Mouse (Mus musculus): Measurements from ENCODE around the gene Rfx8. TPM values are rescaled to one million over a fixed set of nuclear protein-coding genes. Genes with fewer than 3 reads are reported as not detected.

Rfx8 gene
- polyA plus RNA-seq, 1 experiment from 2014 or later: 0.40 TPM

DNA sequence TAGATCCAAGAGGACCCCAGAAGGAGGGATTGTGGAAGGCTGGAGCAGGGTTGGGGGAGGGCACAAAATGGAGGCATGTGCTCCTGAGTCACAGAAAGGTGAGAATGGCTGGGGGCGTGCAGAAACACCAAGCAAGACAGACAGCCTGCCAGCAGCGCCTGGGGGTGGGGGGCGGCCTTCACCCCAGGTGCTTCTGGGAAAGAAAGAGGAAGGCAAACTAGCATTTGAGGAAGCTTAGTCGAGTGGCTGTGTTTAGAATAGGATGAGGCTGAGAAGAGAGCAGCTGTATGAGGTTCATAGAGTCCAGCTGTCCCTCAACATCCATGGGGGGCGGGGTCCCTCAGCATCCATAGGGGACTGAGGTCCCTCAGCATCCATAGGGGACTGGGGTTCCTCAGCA, 12.0 kb downstream of the Rfx8 start:
- H3K4me2 ChIP-seq (ENCODE audit: low read depth, low read length): no peak overlapping the region
- H3K9me3 ChIP-seq (ENCODE audit: control insufficient read depth, low read length): no peaks in the 10 kb centered on the region
- H3K4me1 ChIP-seq (replicated peaks; ENCODE audit: control insufficient read depth, insufficient read depth, low read length): peaks cover 12% of the 10 kb centered on the region
- H3K4me3 ChIP-seq (ENCODE audit: low read length): no peak overlapping the region
- no peak overlapping the region for H3K27ac ChIP-seq (ENCODE audit: low read length)
- H3K9ac ChIP-seq (ENCODE audit: low read length): no peak overlapping the region
- no peak for ATAC-seq (ENCODE audit: low read depth)
- 80% methylated on average over 5 of the region's 5 CpGs for WGBS
- no peaks in the 10 kb centered on the region for H3K36me3 ChIP-seq (ENCODE audit: control insufficient read depth, insufficient read depth, low read length)
- no peaks in the 10 kb centered on the region for H3K27me3 ChIP-seq (ENCODE audit: control insufficient read depth, insufficient read depth, low read depth, low read length)

GRCm38 (mm10) chr1:39702216-39703046, 18.4 kb downstream of the Rfx8 start:
- Histone ChIP-seq H3K36me3 (ENCODE audit: control insufficient read depth, insufficient read depth, low read length) (no peaks in the 10 kb centered on the region), H3K27ac (ENCODE audit: low read length) (0 out of 2 replicates have a peak overlapping the region, but pooled peaks have one; percentile 12), H3K27me3 (ENCODE audit: control insufficient read depth, insufficient read depth, low read depth, low read length) (no peaks in the 10 kb centered on the region), H3K4me2 (ENCODE audit: low read depth, low read length) (peak overlapping the region; percentile 7), H3K9ac (ENCODE audit: low read length) (0 out of 2 replicates have a peak overlapping the region, but pooled peaks have one; percentile 11), H3K4me1 (replicated peaks; ENCODE audit: control insufficient read depth, insufficient read depth, low read length) (peaks cover 33% of the 10 kb centered on the region), H3K9me3 (ENCODE audit: control insufficient read depth, low read length) (no peaks in the 10 kb centered on the region), H3K4me3 (ENCODE audit: low read length) (no peak overlapping the region)
- peak; percentile 20; the same call in 1 of the 2 replicates for ATAC-seq (ENCODE audit: low read depth)
- 18% methylated on average over 18 of the region's 18 CpGs for WGBS

- H3K9me3 ChIP-seq (ENCODE audit: control insufficient read depth, low read length): no peaks in the 10 kb centered on the region
- H3K4me2 ChIP-seq (ENCODE audit: low read depth, low read length): no peak overlapping the region
- H3K9ac ChIP-seq (ENCODE audit: low read length): peak overlapping the region; percentile 42; the same call in 1 of the 2 replicates
- no peaks in the 10 kb centered on the region for H3K27me3 ChIP-seq (ENCODE audit: control insufficient read depth, insufficient read depth, low read depth, low read length)
- WGBS: 5% methylated on average over 9 of the region's 9 CpGs
- peak; percentile 59 for ATAC-seq (ENCODE audit: low read depth)
- no peaks in the 10 kb centered on the region for H3K36me3 ChIP-seq (ENCODE audit: control insufficient read depth, insufficient read depth, low read length)
- peaks cover 37% of the 10 kb centered on the region for H3K4me1 ChIP-seq (replicated peaks; ENCODE audit: control insufficient read depth, insufficient read depth, low read length)
- H3K27ac ChIP-seq (ENCODE audit: low read length): peak overlapping the region; percentile 72
- H3K4me3 ChIP-seq (ENCODE audit: low read length): no peak overlapping the region
Measured at GRCm38 (mm10) chr1:39701274-39701602, 19.6 kb downstream of the Rfx8 start.

- Histone ChIP-seq H3K9me3 (ENCODE audit: control insufficient read depth, low read length) (no peaks in the 10 kb centered on the region), H3K4me2 (ENCODE audit: low read depth, low read length) (no peak overlapping the region), H3K4me3 (ENCODE audit: low read length) (no peak overlapping the region), H3K9ac (ENCODE audit: low read length) (peak overlapping the region; percentile 42; the same call in 1 of the 2 replicates), H3K27ac (ENCODE audit: low read length) (peak overlapping the region; percentile 72), H3K4me1 (replicated peaks; ENCODE audit: control insufficient read depth, insufficient read depth, low read length) (peaks cover 39% of the 10 kb centered on the region), H3K36me3 (ENCODE audit: control insufficient read depth, insufficient read depth, low read length) (no peaks in the 10 kb centered on the region), H3K27me3 (ENCODE audit: control insufficient read depth, insufficient read depth, low read depth, low read length) (no peaks in the 10 kb centered on the region)
- ATAC-seq (ENCODE audit: low read depth): peak; percentile 61
- WGBS: 24% methylated on average over 7 of the region's 7 CpGs
Measured at GRCm38 (mm10) chr1:39700599-39701273, 20.1 kb downstream of the Rfx8 start.

GRCm38 (mm10) chr1:39698456-39698855, 22.3 kb downstream of the Rfx8 start:
- no peaks in the 10 kb centered on the region for H3K36me3 ChIP-seq (ENCODE audit: control insufficient read depth, insufficient read depth, low read length)
- H3K4me2 ChIP-seq (ENCODE audit: low read depth, low read length): no peak overlapping the region
- 36% methylated on average over 6 of the region's 6 CpGs for WGBS
- ATAC-seq (ENCODE audit: low read depth): peak; percentile 21; the same call in 1 of the 2 replicates
- H3K27me3 ChIP-seq (ENCODE audit: control insufficient read depth, insufficient read depth, low read depth, low read length): no peaks in the 10 kb centered on the region
- no peak overlapping the region for H3K9ac ChIP-seq (ENCODE audit: low read length)
- peaks cover 39% of the 10 kb centered on the region for H3K4me1 ChIP-seq (replicated peaks; ENCODE audit: control insufficient read depth, insufficient read depth, low read length)
- H3K27ac ChIP-seq (ENCODE audit: low read length): peak overlapping the region; percentile 75
- H3K4me3 ChIP-seq (ENCODE audit: low read length): no peak overlapping the region
- no peaks in the 10 kb centered on the region for H3K9me3 ChIP-seq (ENCODE audit: control insufficient read depth, low read length)

- Histone ChIP-seq H3K9me3 (ENCODE audit: control insufficient read depth, low read length) (no peaks in the 10 kb centered on the region), H3K9ac (ENCODE audit: low read length) (no peak overlapping the region), H3K4me2 (ENCODE audit: low read depth, low read length) (no peak overlapping the region), H3K27ac (ENCODE audit: low read length) (no peak overlapping the region), H3K36me3 (ENCODE audit: control insufficient read depth, insufficient read depth, low read length) (no peaks in the 10 kb centered on the region), H3K4me3 (ENCODE audit: low read length) (no peak overlapping the region), H3K27me3 (ENCODE audit: control insufficient read depth, insufficient read depth, low read depth, low read length) (no peaks in the 10 kb centered on the region), H3K4me1 (replicated peaks; ENCODE audit: control insufficient read depth, insufficient read depth, low read length) (peaks cover 13% of the 10 kb centered on the region)
- 40% methylated on average over 4 of the region's 4 CpGs for WGBS
- no peak for ATAC-seq (ENCODE audit: low read depth)
Measured at GRCm38 (mm10) chr1:39695198-39695597, 25.6 kb downstream of the Rfx8 start.

DNA sequence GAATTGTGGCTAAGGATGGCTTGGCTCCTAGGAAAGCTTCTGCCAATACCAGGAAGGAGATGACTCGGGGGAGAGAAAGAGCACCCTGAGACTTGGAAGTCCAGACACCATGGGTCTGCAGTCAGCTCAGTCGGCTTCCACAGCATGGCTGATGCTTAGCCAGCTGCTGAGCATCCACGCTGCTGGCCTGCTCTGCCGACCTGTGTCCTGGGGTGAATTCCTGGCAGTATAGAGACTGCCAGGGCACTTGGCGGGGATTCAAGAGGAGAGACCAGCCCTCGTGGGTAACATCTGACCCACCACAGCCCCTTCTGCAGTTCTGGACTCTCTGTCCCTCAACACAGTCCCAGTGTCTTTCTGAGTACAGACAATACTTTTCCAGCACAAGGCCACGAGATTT, 26.0 kb downstream of the Rfx8 start:
- H3K4me2 ChIP-seq (ENCODE audit: low read depth, low read length): no peak overlapping the region
- no peaks in the 10 kb centered on the region for H3K36me3 ChIP-seq (ENCODE audit: control insufficient read depth, insufficient read depth, low read length)
- H3K9ac ChIP-seq (ENCODE audit: low read length): no peak overlapping the region
- peaks cover 10% of the 10 kb centered on the region for H3K4me1 ChIP-seq (replicated peaks; ENCODE audit: control insufficient read depth, insufficient read depth, low read length)
- H3K27me3 ChIP-seq (ENCODE audit: control insufficient read depth, insufficient read depth, low read depth, low read length): no peaks in the 10 kb centered on the region
- H3K9me3 ChIP-seq (ENCODE audit: control insufficient read depth, low read length): no peaks in the 10 kb centered on the region
- H3K27ac ChIP-seq (ENCODE audit: low read length): no peak overlapping the region
- no peak for ATAC-seq (ENCODE audit: low read depth)
- no peak overlapping the region for H3K4me3 ChIP-seq (ENCODE audit: low read length)
- 37% methylated on average over 7 of the region's 7 CpGs for WGBS

- no peak for ATAC-seq (ENCODE audit: low read depth)
- Histone ChIP-seq H3K36me3 (ENCODE audit: control insufficient read depth, insufficient read depth, low read length) (no peaks in the 10 kb centered on the region), H3K27me3 (ENCODE audit: control insufficient read depth, insufficient read depth, low read depth, low read length) (no peaks in the 10 kb centered on the region), H3K27ac (ENCODE audit: low read length) (no peak overlapping the region), H3K9ac (ENCODE audit: low read length) (no peak overlapping the region), H3K4me3 (ENCODE audit: low read length) (no peak overlapping the region), H3K9me3 (ENCODE audit: control insufficient read depth, low read length) (no peaks in the 10 kb centered on the region), H3K4me1 (replicated peaks; ENCODE audit: control insufficient read depth, insufficient read depth, low read length) (peaks cover 6% of the 10 kb centered on the region), H3K4me2 (ENCODE audit: low read depth, low read length) (no peak overlapping the region)
- WGBS: 61% methylated on average over 3 of the region's 3 CpGs
Measured at GRCm38 (mm10) chr1:39691974-39692373, 28.8 kb downstream of the Rfx8 start.

DNA sequence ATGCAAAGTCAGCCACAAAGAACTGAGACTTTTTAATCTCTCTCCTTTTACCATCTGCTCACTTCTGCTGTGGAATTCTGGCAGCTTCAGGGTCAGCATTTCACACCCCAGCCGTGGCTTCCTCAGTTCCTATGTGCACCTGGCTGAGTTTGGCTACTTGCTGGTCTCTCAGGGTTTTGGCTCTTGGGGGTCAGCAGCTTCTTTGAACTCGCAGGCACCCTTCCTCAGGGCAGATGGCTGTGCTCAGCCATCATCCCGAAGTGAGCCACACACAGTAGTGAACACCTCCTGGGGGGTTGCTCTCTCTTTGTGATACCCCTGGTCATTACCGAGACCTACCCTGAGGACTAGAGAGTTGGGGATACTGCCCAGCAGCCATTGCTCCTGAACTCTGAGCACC, 29.7 kb downstream of the Rfx8 start:
- Histone ChIP-seq H3K4me3 (ENCODE audit: low read length) (no peak overlapping the region), H3K4me2 (ENCODE audit: low read depth, low read length) (no peak overlapping the region), H3K36me3 (ENCODE audit: control insufficient read depth, insufficient read depth, low read length) (no peaks in the 10 kb centered on the region), H3K27me3 (ENCODE audit: control insufficient read depth, insufficient read depth, low read depth, low read length) (no peaks in the 10 kb centered on the region), H3K4me1 (replicated peaks; ENCODE audit: control insufficient read depth, insufficient read depth, low read length) (peaks cover 3% of the 10 kb centered on the region; the same call in 1 of the 2 replicates), H3K27ac (ENCODE audit: low read length) (no peak overlapping the region), H3K9me3 (ENCODE audit: control insufficient read depth, low read length) (no peaks in the 10 kb centered on the region), H3K9ac (ENCODE audit: low read length) (no peak overlapping the region)
- ATAC-seq (ENCODE audit: low read depth): no peak
- WGBS: 49% methylated on average over 4 of the region's 4 CpGs

All from lung, embryonic 16.5 days (tissue).